In genomic region chr2:135175544-135175943, GRCm38 (mm10) we compare ENCODE assay signal across 28 mouse cellular contexts.
A peak's percentile ranks its signal among the peaks of the same experiment; 100 is the strongest.
DNase-seq lines count a peak whose midpoint lies in the region; ATAC-seq and TF ChIP-seq lines count a peak whose summit lies in the region.
"Had no signal": no experiment of that assay in that cellular context is flagged by ENCODE, and none has a peak within 500 bp of the region (broad histone marks: within the 10 kb centered on the region; RNA-seq: fewer than 3 reads in every experiment).

No protein-coding gene starts in this region.

- H3K9ac ChIP-seq in stomach, postnatal 0 days (ENCODE audit: low read length): no peak overlapping the region
- H3K9ac ChIP-seq: embryonic facial prominence, embryonic 12.5 days; forebrain, embryonic 12.5 days; forebrain, embryonic 15.5 days; heart, embryonic 12.5 days; heart, embryonic 15.5 days; hindbrain, embryonic 13.5 days had no signal

- TF ChIP-seq EP300 in stomach, postnatal 0 days (optimal IDR thresholded peaks at IDR 0.05): no peak

- WGBS in lung, adult 2 months: 62% methylated on average over 4 of the region's 4 CpGs
- 54% methylated on average over 4 of the region's 4 CpGs for WGBS in stomach, postnatal 0 days

- no peak overlapping the region for H3K27ac ChIP-seq in left cerebral cortex, adult 2 months
- no peak overlapping the region for H3K27ac ChIP-seq in stomach, postnatal 0 days (replicated peaks)
- H3K27ac ChIP-seq: embryonic facial prominence, embryonic 12.5 days; forebrain, embryonic 12.5 days; forebrain, embryonic 15.5 days; gastrocnemius, adult 2 months; heart, embryonic 15.5 days; hindbrain, embryonic 10.5 days; hindbrain, embryonic 13.5 days had no signal

- TF ChIP-seq CTCF in left cerebral cortex, adult 2 months (IDR thresholded peaks at IDR 0.05): no peak
- no peak for TF ChIP-seq CTCF in lung, adult 2 months (IDR thresholded peaks at IDR 0.05; ENCODE audit: insufficient read depth, low read length)
- no peak for TF ChIP-seq CTCF in stomach, postnatal 0 days (IDR thresholded peaks at IDR 0.05; ENCODE audit: low read depth)

- 0 out of 2 replicates have a peak, but pooled peaks have one; percentile 38 for ATAC-seq in stomach, postnatal 0 days (ENCODE audit: low FRiP score, low TSS enrichment)
- ATAC-seq: CD4-positive, CD25-positive, alpha-beta regulatory T cell, adult 4 months; forebrain, embryonic 15.5 days; hindbrain, embryonic 16.5 days had no signal

- H3K4me2 ChIP-seq in stomach, postnatal 0 days (replicated peaks; ENCODE audit: low read depth): no peak overlapping the region
- H3K4me2 ChIP-seq: embryonic facial prominence, embryonic 12.5 days; forebrain, embryonic 12.5 days; forebrain, embryonic 15.5 days; heart, embryonic 12.5 days; heart, embryonic 15.5 days; hindbrain, embryonic 13.5 days had no signal

- no peak overlapping the region for H3K4me3 ChIP-seq in left cerebral cortex, adult 2 months
- no peak overlapping the region for H3K4me3 ChIP-seq in lung, adult 2 months (replicated peaks; ENCODE audit: extremely low read depth, low read depth, low read length)
- no peak overlapping the region for H3K4me3 ChIP-seq in stomach, postnatal 0 days (ENCODE audit: low read depth, low read length)
- H3K4me3 ChIP-seq: embryonic facial prominence, embryonic 12.5 days; erythroblast, embryonic 14.5 days; forebrain, embryonic 12.5 days; forebrain, embryonic 15.5 days; gastrocnemius, adult 2 months; heart, embryonic 12.5 days; heart, embryonic 15.5 days; hindbrain, embryonic 10.5 days; hindbrain, embryonic 13.5 days had no signal

- intact Hi-C loops in left cerebral cortex, adult 2 months (cut with DNase I): no loop called here
- intact Hi-C loops in left cerebral cortex, postnatal 14 days (cut with DNase I): no loop called here

- H3K9me3 ChIP-seq in stomach, postnatal 0 days (ENCODE audit: control insufficient read depth, low read length): no peaks in the 10 kb centered on the region
- H3K9me3 ChIP-seq: embryonic facial prominence, embryonic 12.5 days; forebrain, embryonic 12.5 days; forebrain, embryonic 15.5 days; heart, embryonic 12.5 days; heart, embryonic 15.5 days; hindbrain, embryonic 10.5 days; hindbrain, embryonic 13.5 days had no signal

- peaks cover 3% of the 10 kb centered on the region; the same call in 1 of the 2 replicates for H3K4me1 ChIP-seq in lung, adult 2 months (ENCODE audit: control insufficient read depth, insufficient read depth, low read length)
- no peaks in the 10 kb centered on the region for H3K4me1 ChIP-seq in stomach, postnatal 0 days (replicated peaks; ENCODE audit: control insufficient read depth, insufficient read depth)
- H3K4me1 ChIP-seq: embryonic facial prominence, embryonic 12.5 days; forebrain, embryonic 12.5 days; forebrain, embryonic 15.5 days; heart, embryonic 12.5 days; heart, embryonic 15.5 days; hindbrain, embryonic 10.5 days had no signal

- TF ChIP-seq POLR2A in lung, adult 2 months (IDR thresholded peaks at IDR 0.05; ENCODE audit: borderline replicate concordance, extremely low read depth, low read depth, low read length): no peak

- H3K36me3 ChIP-seq in stomach, postnatal 0 days (ENCODE audit: control insufficient read depth, insufficient read depth, low read length): no peaks in the 10 kb centered on the region
- H3K36me3 ChIP-seq: embryonic facial prominence, embryonic 12.5 days; forebrain, embryonic 12.5 days; forebrain, embryonic 15.5 days; heart, embryonic 12.5 days; heart, embryonic 15.5 days; hindbrain, embryonic 10.5 days; hindbrain, embryonic 13.5 days had no signal

- DNase-seq in left cerebral cortex, adult 2 months (ENCODE audit: extremely low spot score in 1 of 2, low spot score in 2 of 2): peak; percentile 16 to 27
- no peak for DNase-seq in left cerebral cortex, postnatal 14 days (ENCODE audit: low spot score in 2 of 2)
- DNase-seq in lung, postnatal 36 days: peak; percentile 15
- no peak for DNase-seq in lung, adult 2 months
- peak; percentile 26 to 37 for DNase-seq in right cerebral cortex, adult 2 months (ENCODE audit: low spot score in 2 of 2)
- DNase-seq in right cerebral cortex, postnatal 14 days: no peak
- DNase-seq in stomach, postnatal 0 days (ENCODE audit: low spot score): no peak
- no peak for DNase-seq in adipocyte (ENCODE audit: low spot score)
- DNase-seq: adrenal gland, adult 8-10 months; adrenal gland, postnatal 25 days; cerebellum, adult 18-20 months; cerebellum, adult 9-10 months; cerebellum, postnatal 14 days; gastrocnemius, adult 2 months; gastrocnemius, postnatal 14 days; heart, adult 18-20 months; heart, postnatal 10 days; heart, postnatal 36 days had no signal

- no peaks in the 10 kb centered on the region for H3K27me3 ChIP-seq in stomach, postnatal 0 days (ENCODE audit: control insufficient read depth, insufficient read depth, low read length)
- H3K27me3 ChIP-seq: embryonic facial prominence, embryonic 12.5 days; forebrain, embryonic 12.5 days; forebrain, embryonic 15.5 days; heart, embryonic 12.5 days; heart, embryonic 15.5 days; hindbrain, embryonic 13.5 days had no signal

Comparison
In these comparisons a context has a peak if more than half of its experiments do, and no peak if none do; other contexts are left out.
1. DNase-seq: peak in left cerebral cortex, adult 2 months (2 of 2), lung, postnatal 36 days (single experiment) and right cerebral cortex, adult 2 months (2 of 2); none in left cerebral cortex, postnatal 14 days (0 of 2), lung, adult 2 months (single experiment), right cerebral cortex, postnatal 14 days (single experiment), stomach, postnatal 0 days (single experiment) and adipocyte (single experiment).